Mouse (Mus musculus) MEL (cell line): ENCODE results near the gene Tgfbr3l. TPM values are rescaled to one million over a fixed set of nuclear protein-coding genes. Genes with fewer than 3 reads are reported as not detected.

ENCODE experiments used
- DNase-seq: peaks from one replicate; pipeline ENCODE4 v3.0.0; 2011; ENCODE audit warnings: low read depth, low spot score
- H3K27ac ChIP-seq: 2 replicates; pipeline ENCODE4 v1.5.1; 2012; ENCODE audit warnings: low read depth, mild to moderate bottlenecking, control low read depth, low read length, moderate library complexity; ENCODE audit not compliant: control insufficient read depth
- H3K27me3 ChIP-seq, 2 experiments: fragments of 150-350 bp in 1 of 2; sonication (generic) in 1 of 2; 2 replicates each; pipeline ENCODE4 v1.6.1; 2012; ENCODE audit warnings: low read length in 2 of 2, mild to moderate bottlenecking in 2 of 2, improper control_type of control experiment in 1 of 2, moderate library complexity in 1 of 2; ENCODE audit not compliant: insufficient read depth in 2 of 2, control insufficient read depth in 1 of 2
- H3K36me3 ChIP-seq, 2 experiments: 2 replicates each; pipeline ENCODE4 v1.6.1; 2012 to 2014; ENCODE audit warnings: low read length in 2 of 2, improper control_type of control experiment in 1 of 2, inconsistent platforms in 1 of 2, mild to moderate bottlenecking in 1 of 2; ENCODE audit not compliant: insufficient read depth in 2 of 2, control insufficient read depth in 1 of 2
- H3K4me1 ChIP-seq, 2 experiments: fragments of 150-350 bp in 1 of 2; sonication (generic) in 1 of 2; 2 replicates each; pipeline ENCODE4 v1.6.1; 2012; ENCODE audit warnings: low read length in 2 of 2, improper control_type of control experiment in 1 of 2, mild to moderate bottlenecking in 1 of 2; ENCODE audit not compliant: insufficient read depth in 2 of 2, control insufficient read depth in 1 of 2
- H3K4me3 ChIP-seq, 2 experiments: fragments of 150-350 bp in 1 of 2; sonication (generic) in 1 of 2; 2 replicates each; pipeline ENCODE4 v1.5.1; 2012; ENCODE audit warnings: low read depth in 2 of 2, low read length in 2 of 2, mild to moderate bottlenecking in 2 of 2, moderate library complexity in 2 of 2, control low read depth in 1 of 2, improper control_type of control experiment in 1 of 2; ENCODE audit not compliant: control insufficient read depth in 1 of 2, insufficient read depth in 1 of 2
- H3K79me2 ChIP-seq: 2 replicates; pipeline ENCODE4 v1.6.1; 2012; ENCODE audit warnings: mild to moderate bottlenecking, low read length, moderate library complexity; ENCODE audit not compliant: control insufficient read depth, poor library complexity, insufficient read depth
- H3K9ac ChIP-seq: 2 replicates; pipeline ENCODE4 v1.6.1; 2012; ENCODE audit warnings: low read depth, mild to moderate bottlenecking, control low read depth, low read length, moderate library complexity; ENCODE audit not compliant: control insufficient read depth, poor library complexity, severe bottlenecking
- H3K9me3 ChIP-seq: fragments of 150-350 bp; sonication (generic); replicated peaks from 2 replicates; pipeline ENCODE4 v1.6.1; 2012; ENCODE audit warnings: mild to moderate bottlenecking, low read length, improper control_type of control experiment, moderate library complexity; ENCODE audit not compliant: insufficient read depth
- CHD1 ChIP-seq: IDR thresholded peaks from 2 replicates; pipeline ENCODE4 v1.6.1; 2012; ENCODE audit warnings: low read depth, mild to moderate bottlenecking, inconsistent platforms, low read length, improper control_type of control experiment
- ELF1 ChIP-seq: IDR thresholded peaks from 2 replicates; pipeline ENCODE4 v1.6.1; 2014; ENCODE audit warnings: low read depth, mild to moderate bottlenecking, inconsistent platforms, low read length, improper control_type of control experiment, moderate library complexity
- EP300 ChIP-seq, 2 experiments: IDR thresholded peaks; 2 replicates each; pipeline ENCODE4 v1.6.1; 2011; ENCODE audit warnings: improper control_type of control experiment in 2 of 2, low read length in 2 of 2, low read depth in 1 of 2, mild to moderate bottlenecking in 1 of 2
- GABPA ChIP-seq: IDR thresholded peaks from 2 replicates; pipeline ENCODE4 v1.6.1; 2012; ENCODE audit warnings: low read depth, mild to moderate bottlenecking, inconsistent platforms, low read length, improper control_type of control experiment, moderate library complexity
- NELFE ChIP-seq: IDR thresholded peaks from 2 replicates; pipeline ENCODE4 v1.6.1; 2011; ENCODE audit warnings: low read depth, low read length, improper control_type of control experiment
- NRF1 ChIP-seq: IDR thresholded peaks from 2 replicates; pipeline ENCODE4 v1.6.1; 2014; ENCODE audit warnings: low read depth, mild to moderate bottlenecking, inconsistent platforms, low read length, improper control_type of control experiment, moderate library complexity; ENCODE audit not compliant: poor library complexity, insufficient read depth, severe bottlenecking
- POLR2AphosphoS5 ChIP-seq: IDR thresholded peaks from 2 replicates; pipeline ENCODE4 v1.6.1; 2012; ENCODE audit warnings: low read depth, borderline replicate concordance, mild to moderate bottlenecking, inconsistent platforms, low read length, moderate library complexity, mixed read lengths
- RAD21 ChIP-seq: IDR thresholded peaks from 2 replicates; pipeline ENCODE4 v1.6.1; 2011; ENCODE audit warnings: mild to moderate bottlenecking, low read depth, low read length, improper control_type of control experiment
- SMC3 ChIP-seq: IDR thresholded peaks from 2 replicates; pipeline ENCODE4 v1.6.1; 2011; ENCODE audit warnings: low read depth, low read length, improper control_type of control experiment
- TAL1 ChIP-seq: IDR thresholded peaks from 2 replicates; pipeline ENCODE4 v1.6.1; 2012; ENCODE audit warnings: mild to moderate bottlenecking, inconsistent platforms, low read length, moderate library complexity, mixed read lengths
- TCF12 ChIP-seq: IDR thresholded peaks from 2 replicates; pipeline ENCODE4 v1.6.1; 2014; ENCODE audit warnings: low read depth, mild to moderate bottlenecking, inconsistent platforms, low read length, improper control_type of control experiment, moderate library complexity
- USF1 ChIP-seq: IDR thresholded peaks from 2 replicates; pipeline ENCODE4 v1.6.1; 2014; ENCODE audit warnings: low read depth, mild to moderate bottlenecking, inconsistent platforms, low read length, improper control_type of control experiment, moderate library complexity
- ZC3H11A ChIP-seq: IDR thresholded peaks from 2 replicates; pipeline ENCODE4 v1.6.1; 2012; ENCODE audit warnings: low read depth, mild to moderate bottlenecking, inconsistent platforms, low read length, improper control_type of control experiment
- ZKSCAN1 ChIP-seq: IDR thresholded peaks from 2 replicates; pipeline ENCODE4 v1.6.1; 2012; ENCODE audit warnings: low read depth, mild to moderate bottlenecking, inconsistent platforms, low read length, improper control_type of control experiment, moderate library complexity
- polyA plus RNA-seq, 2 experiments: library from polyadenylated mRNA; stranded (reverse) in 1 of 2; unstranded in 1 of 2; fragments of >175 nt in 1 of 2; fragments of >200 nt in 1 of 2; gene quantifications; 2 replicates each; pipeline versions ENCODE4 v1.2.1 to v1.2.4; 2012; ENCODE audit warnings: low replicate concordance in 2 of 2, low read depth in 1 of 2; ENCODE audit not compliant: insufficient read length in 2 of 2, insufficient read depth in 1 of 2, missing spikeins in 1 of 2
- total RNA-seq: library from RNA; depleted of rRNA; stranded (reverse); fragments of 300-350 nt; gene quantifications from 2 replicates; pipeline ENCODE4 v1.2.3, GENCODE M21; 2012

Tgfbr3l gene
- total and polyA plus RNA-seq, 3 experiments, result 2.2 to 14.2 TPM; not detected in 1

DNA sequence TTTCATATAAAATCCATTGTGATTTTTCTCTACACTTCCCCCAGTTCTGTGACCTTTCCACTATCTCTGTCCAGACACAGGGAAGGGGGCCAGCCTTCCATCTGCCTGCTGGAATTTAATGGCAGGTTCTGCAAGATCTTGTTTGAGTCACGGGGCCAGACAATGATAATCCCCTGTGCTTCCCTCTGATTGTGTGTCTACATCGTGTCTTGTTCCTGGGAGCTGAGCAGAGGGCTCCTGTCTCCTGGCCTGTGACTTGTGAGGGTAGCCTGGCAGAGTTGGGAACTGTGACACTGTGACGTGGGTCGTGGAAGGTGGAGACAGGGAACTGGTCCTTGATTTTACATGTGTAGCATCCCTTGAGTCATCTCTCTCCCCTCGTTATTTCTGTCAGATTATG lies 18.2 kb upstream of the Tgfbr3l start:
- Histone ChIP-seq H3K27ac (no peak overlapping the region), H3K36me3 (no peaks in the 10 kb centered on the region; a peak in 2 of 4 replicates), H3K79me2 (no peaks in the 10 kb centered on the region), H3K9ac (no peak overlapping the region), H3K4me3 (no peak overlapping the region), H3K27me3 (no peaks in the 10 kb centered on the region; a peak in 1 of 4 replicates), H3K4me1 (peaks cover 0 to 23% of the 10 kb centered on the region in 2 experiments; a peak in 3 of 4 replicates), H3K9me3 (no peaks in the 10 kb centered on the region)
- no peak for TF ChIP-seq SMC3
- TF ChIP-seq POLR2AphosphoS5, result no peak
- TF ChIP-seq ELF1, result no peak
- no peak for TF ChIP-seq ZKSCAN1
- no peak for TF ChIP-seq TAL1
- TF ChIP-seq USF1, result no peak
- no peak for DNase-seq

GRCm38 (mm10) chr8:4230612-4231351 lies 17.2 kb upstream of the Tgfbr3l start:
- Histone ChIP-seq H3K79me2 (no peaks in the 10 kb centered on the region), H3K36me3 (no peaks in the 10 kb centered on the region; a peak in 2 of 4 replicates), H3K4me1 (peaks cover 0 to 23% of the 10 kb centered on the region in 2 experiments; a peak in 3 of 4 replicates), H3K9me3 (no peaks in the 10 kb centered on the region), H3K9ac (no peak overlapping the region), H3K27ac (no peak overlapping the region), H3K4me3 (no peak overlapping the region), H3K27me3 (no peaks in the 10 kb centered on the region; a peak in 1 of 4 replicates)
- DNase-seq, result peak; percentile 28
- TF ChIP-seq NELFE (no peak), RAD21 (no peak), TAL1 (no peak), GABPA (no peak), EP300 (IDR thresholded peaks at IDR 0.05; ENCODE audit: low read depth in 1 of 2, low read length in 2 of 2) (peak; percentile 36 to 54; a peak in 2 of 4 replicates), ZC3H11A (no peak), CHD1 (no peak), NRF1 (no peak), ELF1 (no peak), TCF12 (peak; percentile 55; the same call in 1 of the 2 replicates)
